Mouse (Mus musculus) cerebellum, postnatal 36 days (tissue): Measurements from ENCODE around the gene Nlrc4.

ENCODE experiments used
- DNase-seq, 2 experiments: peaks; one replicate each; pipeline ENCODE4 v3.0.0; 2021 to 2022; ENCODE audit warnings: mixed read lengths in 2 of 2

Gene Nlrc4

DNA sequence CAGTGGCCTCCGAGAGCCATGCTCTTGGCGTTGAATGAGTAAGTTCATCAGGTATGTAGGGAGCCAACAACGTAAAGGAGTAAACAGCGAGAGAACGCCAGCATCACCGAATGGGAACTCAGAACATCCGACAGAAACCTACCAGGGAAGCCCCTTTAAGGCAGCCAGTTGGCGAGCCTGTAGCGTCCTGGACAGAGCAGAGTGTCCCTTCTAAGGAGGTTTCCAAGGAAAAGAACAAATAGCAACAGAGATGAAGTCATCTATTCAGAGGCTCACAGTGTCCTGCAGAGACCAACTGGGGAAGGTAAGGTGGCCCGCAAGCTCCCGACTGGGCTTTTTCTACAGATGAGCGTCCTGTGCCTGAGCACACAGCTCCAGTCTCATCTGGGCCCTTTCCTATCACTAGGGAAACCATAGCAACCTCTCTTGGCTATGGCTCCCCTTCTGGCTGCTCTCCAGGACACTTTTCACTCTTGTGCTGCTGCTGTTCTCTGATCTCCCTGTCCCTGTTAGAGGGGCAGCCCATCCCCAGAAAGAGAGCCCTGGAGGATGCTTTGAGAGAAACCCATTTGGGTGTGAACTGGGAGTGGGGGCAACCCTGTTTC is 34.4 kb downstream of the Nlrc4 start:
- DNase-seq: peak in 1 of 2 experiments; percentile 5

DNA sequence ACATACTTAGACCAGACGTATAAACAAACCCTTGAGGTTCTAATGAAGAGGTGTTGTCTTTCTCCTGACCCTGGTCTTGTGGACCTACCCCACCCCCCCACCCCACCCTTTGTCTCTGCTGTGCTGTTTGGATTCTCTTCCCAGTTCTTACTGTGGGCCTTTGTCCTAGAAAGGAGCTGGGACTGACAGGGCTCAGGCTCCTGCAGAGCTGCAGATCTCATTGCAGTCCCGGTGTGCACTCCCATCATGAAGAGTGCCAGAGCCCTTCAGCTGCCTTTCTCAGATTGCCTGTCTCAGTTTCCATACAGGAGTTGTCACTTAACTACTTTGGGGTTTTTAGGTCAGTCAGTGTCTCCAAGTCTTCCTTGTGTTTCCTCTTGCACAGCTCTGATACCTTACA is 38.3 kb downstream of the Nlrc4 start:
- DNase-seq: no peak

DNA sequence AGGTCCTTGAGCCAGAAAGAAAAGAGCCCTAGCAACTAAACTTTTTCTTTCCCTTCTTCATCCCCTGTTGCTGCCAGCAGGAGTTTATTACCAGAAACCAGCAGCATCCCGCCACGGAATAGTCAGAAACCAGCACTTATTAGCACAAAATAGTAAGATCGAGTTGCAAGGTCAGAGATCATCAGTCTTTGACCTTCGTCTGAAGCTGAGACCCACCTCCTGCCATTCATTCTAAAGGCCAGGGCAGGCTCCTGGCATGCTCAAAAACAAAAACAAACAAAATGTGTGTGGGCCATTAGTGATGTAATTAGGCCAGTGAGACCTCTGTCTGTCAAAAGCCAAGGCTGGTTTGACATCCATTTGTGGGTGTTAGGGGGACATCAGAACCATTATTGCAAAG is 40.8 kb downstream of the Nlrc4 start:
- DNase-seq: no peak

DNA sequence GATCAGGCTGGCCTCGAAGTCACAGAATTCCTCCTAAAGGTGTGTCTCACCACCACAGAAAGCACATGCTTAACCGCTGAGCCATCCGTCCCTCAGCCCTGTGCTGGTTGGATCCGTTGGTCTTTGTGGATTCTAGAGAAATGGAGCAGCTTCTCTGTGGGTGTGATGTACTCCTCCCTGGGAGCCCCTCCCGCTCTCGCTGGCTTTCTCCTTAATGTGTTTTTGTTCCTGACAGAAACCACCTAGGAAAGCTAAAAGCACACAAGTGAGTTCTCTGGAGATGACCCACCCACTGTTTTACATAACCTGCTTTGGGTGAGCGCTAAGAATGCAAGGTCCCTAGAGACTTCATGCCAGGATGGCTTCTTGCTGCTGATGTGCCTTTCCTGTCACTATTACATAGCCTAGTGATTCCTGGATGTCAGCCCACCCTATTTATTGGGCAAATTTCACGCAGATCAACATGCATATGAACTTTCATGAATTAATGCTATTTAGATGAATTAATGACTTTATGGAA is 42.0 kb downstream of the Nlrc4 start:
- no peak for DNase-seq

DNA sequence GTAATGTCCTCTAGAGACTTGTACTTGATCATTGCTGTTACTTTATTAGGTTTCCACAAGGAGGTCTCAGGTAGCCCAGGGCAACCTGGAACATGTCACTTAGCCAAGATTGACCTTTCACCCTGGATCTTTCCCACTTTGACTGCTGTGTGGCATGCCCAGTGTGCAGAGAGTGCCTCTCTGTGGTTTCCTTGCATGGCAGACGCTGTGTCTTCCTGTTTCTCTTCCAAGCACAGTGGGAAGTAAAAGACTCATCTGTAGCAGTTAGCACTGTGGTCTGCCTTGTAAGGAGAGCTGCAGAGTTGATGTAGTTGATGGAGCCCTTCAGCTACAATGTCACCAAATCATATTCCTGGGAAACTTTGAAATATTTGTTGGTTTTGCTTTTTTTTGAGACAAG is 44.3 kb downstream of the Nlrc4 start:
- no peak for DNase-seq

DNA sequence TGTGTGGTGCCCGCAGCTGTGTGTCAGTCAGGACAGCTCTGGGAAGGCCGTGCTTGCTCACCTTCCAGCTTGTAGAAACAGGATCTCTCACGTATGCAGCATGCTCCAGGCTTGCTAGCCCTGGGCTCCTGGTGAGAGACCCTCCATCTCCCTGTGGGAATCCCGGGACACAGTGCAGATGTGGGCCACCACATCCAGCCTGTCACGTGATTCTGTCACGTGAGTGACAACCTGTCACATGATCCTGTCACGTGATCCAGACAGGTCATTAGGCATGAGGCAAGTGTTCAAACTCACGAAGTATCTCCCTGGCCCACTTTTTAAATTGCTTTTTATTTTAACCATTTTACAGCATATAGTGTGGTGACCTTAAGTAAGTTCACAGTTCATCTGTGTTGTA is 45.6 kb downstream of the Nlrc4 start:
- no peak for DNase-seq

DNA sequence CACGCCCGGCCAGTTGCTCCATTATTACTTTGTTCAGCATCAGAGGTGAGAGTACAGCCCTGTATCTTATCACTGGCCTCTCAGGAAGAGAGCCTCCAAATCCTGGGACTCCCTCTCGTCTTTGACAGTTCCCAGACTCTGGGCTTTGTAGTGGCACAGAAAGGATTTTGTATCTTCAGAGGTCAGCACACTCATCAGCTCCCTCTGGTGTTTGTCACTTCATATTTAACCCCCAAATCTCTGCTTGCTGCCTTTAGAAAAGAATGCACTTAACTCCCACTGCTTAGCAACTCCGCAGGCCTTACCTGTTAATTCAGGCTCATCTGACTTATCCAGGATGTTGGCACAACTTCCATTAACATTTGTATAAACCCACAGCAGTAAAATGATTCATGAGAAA is 49.2 kb downstream of the Nlrc4 start:
- DNase-seq: no peak

DNA sequence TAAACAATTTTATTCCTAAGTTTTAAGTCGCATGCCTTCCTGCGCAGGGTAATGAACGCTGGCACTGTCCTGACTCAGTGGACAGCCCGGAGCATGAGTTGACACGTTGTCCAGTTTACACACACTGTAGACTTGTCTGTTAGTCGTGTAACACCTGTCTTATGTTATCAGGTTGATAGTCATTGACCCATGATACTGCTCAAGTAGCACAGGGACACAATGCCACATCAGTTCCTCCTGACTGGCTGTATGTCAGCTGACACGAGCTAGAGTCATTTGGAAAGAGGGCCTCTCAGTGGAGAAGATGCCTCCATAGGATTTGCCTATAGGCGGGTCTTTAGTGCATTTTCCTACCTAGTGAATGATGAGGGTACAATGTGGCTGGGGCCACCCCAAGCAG is 52.5 kb downstream of the Nlrc4 start:
- no peak for DNase-seq

DNA sequence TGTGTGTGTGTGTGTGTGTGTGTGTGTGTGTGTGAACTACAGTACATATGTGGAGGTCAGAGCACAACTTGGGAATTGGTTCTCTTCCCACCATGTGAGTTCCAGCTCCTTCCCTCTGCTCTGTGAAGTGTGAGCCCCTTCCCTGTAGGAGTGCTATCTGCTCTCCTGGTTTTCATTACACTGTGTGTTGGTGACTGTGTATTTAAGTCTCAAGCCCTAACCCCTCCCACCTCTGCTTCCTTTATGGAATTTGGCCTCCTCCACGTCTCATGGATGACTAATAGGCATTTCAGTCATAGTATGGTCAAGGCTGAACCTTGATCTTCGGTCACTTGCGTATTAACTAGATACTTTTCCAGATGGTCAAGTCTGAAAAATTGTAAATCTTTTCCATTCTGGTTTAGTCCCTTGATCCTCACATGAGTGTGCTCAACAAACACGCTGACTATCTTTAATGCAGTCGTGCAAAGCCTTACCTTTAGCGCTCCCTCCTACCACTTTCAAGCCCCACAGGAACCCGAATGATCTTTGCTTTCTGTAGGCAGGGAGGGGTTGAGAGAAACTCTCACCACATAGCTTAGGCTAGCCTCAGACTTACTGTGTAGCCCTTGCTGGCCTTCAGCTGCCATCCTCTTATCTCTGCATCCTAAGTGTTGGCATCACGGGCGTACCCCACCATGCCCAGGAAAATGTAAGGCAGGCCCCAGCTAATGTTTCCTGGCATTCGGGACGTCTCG is 56.3 kb downstream of the Nlrc4 start:
- DNase-seq: no peak

DNA sequence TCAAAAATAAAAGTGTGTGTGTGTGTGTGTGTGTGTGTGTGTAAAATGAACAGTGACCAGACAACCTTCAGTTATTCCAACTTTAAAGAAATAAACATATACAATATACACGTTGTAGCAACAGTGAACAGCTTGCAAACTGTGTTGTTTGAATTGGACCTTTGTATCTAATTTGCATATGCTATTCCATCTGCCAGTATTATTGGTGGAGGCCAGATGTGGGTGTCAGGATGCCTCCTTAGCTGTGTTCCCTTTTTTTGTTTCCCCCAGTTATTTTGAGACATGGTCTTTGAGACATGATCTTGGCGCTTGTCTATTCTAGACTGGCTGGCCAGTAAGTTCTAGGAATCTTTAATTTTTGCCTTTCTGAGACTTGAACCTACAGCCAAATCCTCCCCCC is 61.8 kb downstream of the Nlrc4 start:
- no peak for DNase-seq

DNA sequence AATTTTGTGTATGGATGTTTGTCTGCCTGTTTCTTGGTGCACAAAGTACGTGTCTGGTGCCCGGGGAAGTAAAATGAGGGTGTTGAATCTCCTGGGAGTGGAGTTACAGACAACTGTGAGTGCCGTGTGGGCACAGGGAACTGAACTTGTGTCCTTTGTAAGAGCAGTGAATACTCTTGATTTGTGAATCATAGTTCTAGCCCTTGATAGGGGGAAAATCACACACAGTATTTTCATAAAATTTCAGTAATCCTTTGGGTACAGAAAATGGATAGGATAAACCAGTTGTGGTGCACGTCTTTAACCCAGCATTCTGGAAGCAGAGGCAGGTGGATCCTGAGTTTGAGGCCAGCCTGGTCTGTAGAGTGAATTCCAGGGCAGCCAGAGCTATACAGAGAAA is 62.2 kb downstream of the Nlrc4 start:
- no peak for DNase-seq

DNA sequence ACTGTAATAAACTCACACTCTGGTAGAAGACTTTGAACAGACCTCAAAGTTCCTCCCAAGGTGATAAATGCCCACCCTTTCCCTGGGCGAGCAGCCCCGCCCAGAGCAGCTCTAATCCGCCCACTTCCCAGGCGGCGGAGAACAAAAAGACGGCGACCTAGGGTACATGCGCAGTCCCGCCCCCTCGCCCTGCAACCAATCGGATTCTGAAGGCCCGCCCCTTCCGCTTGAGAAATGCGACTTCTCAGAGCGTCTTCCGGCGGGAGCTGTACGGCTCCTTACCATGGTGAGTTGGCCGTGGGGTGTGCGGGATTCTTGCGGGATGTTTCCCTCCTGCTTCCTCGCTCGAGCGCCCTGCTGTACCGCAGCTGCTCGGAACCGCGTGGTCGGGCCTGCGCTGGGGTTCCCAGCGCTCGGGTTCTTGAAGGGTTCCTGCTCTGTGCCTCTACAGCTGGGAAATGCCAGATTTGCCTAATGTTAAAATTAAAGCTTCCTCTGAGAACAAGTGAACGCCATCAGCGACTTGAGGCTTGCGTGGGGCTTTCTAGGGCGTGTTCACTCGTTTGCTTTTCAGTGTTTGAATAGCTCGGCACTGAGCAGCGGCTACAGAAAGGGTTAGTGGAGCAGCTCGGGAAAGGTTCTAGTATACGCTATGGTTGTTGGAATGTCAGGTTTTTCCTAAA is 63.4 kb downstream of the Nlrc4 start, which contains the start of gene Slc30a6:
Gene Slc30a6, plus strand, starts transcription at position 226 of the 683 bp plus-strand sequence.
- peak; percentile 97 for DNase-seq

DNA sequence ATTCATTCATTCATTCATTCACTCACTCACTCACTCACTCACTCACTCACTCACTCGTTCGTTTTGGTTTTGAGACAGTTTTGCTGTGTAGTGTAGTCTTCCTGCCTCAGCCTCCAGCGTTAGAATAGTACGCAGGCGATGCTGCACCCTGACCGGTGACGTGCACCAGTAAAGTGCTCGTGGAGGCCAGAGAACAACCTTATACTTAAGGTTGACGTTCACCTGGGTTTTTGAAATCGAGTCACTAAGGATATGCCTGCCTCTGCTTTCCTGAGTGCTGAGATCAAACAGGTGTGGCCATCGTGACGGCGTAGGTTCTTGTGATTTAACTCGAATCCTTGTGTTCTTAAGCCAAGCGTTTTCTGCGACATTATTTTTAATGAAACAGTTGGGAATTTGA is 64.1 kb downstream of the Nlrc4 start:
- DNase-seq: no peak

DNA sequence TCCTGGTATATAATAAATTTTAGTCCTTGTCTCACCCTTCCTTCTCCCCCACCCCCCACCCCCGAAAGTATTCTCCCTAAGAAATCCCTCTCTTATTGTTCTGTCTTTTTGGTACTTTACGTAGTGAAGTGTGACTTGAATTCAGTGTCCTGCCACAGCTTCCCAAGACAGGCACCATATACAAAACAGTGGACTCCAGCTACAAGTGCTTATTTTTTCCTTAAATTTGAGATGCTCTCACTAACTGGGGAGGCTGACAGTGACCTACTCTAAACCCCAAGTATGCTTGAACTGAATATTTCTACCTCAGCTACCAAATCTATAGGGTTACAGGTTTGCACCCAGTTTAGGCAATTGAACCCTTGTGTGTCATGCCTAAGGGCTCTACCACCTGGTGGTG is 64.6 kb downstream of the Nlrc4 start:
- no peak for DNase-seq

DNA sequence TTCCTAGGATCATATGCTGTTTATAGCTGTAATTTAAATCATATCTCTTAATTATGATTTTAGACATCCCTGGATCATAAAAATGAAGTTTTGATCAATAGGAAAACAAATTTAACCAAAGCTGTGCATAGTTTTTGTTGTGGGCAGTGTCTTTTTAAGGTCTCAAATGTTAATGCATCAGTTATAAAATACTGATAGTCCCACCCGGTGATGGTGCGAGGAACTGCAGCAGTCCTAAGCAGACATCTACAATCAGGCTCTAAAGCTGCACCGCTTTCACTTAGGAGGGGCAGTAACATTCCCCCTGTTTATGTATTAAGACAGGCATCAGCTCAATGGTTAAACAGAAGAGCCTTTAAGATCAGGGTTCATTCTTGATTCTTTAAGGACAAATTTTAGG is 69.1 kb downstream of the Nlrc4 start:
- DNase-seq: no peak

DNA sequence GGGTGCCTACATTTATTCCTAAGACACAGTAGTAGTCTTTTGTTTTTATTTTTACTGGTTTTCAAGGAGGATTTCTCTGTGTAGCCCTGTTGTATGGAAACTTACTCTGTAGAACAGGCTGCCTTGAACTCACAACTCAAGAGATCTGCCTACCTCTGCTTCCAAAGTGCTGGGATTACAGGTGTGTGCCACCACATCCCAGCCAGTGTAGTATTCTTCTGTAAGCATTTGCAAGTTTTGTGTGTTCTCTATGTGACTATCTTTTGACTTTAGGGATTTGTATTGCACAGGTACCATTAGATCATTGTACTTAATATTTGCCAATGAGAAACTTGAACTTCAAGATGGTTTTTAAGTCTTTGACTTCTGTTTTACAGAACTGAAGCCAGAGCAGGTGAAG is 72.3 kb downstream of the Nlrc4 start:
- DNase-seq: no peak

DNA sequence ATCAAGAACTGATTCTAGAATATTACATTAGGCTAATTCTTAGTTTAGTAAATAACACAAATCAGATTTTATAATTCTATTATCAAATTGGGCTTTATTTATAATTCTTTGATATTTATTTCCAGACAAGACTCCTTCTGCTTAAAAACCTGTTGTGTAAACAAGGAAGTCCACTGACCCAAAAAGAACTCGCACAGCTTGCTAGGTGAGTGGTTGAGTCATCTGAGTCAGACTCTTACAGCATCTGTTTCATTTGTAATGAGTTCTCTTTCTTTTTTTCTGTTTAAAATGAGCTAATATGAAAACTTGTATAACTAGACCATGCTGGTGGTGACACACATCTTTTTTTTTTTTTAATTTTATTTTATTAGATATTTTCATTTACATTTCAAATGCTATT is 82.0 kb downstream of the Nlrc4 start:
- DNase-seq: no peak
